Mouse (Mus musculus): ENCODE data around the gene Btbd19.

Btbd19 gene

GRCm38 (mm10) chr4:117134601-117134995 lies 9.1 kb upstream of the Btbd19 start:
- DNase-seq (ENCODE audit: low read depth, low spot score): no peak

- peak; percentile 98 for DNase-seq (ENCODE audit: low read depth, low spot score)
Measured at GRCm38 (mm10) chr4:117133817-117134600, 8.5 kb upstream of the Btbd19 start, which contains the start of gene Plk3. Plk3 (minus strand) TSS chr4:117133963.

GRCm38 (mm10) chr4:117133366-117133796 lies 7.9 kb upstream of the Btbd19 start:
- DNase-seq (ENCODE audit: low read depth, low spot score): no peak

- DNase-seq (ENCODE audit: low read depth, low spot score): no peak
Measured at GRCm38 (mm10) chr4:117132794-117133143, 7.2 kb upstream of the Btbd19 start.

GRCm38 (mm10) chr4:117131890-117132793 lies 6.6 kb upstream of the Btbd19 start:
- DNase-seq (ENCODE audit: low read depth, low spot score): peak; percentile 93

- DNase-seq (ENCODE audit: low read depth, low spot score): no peak
Measured at GRCm38 (mm10) chr4:117131198-117131597, 5.7 kb upstream of the Btbd19 start.

GRCm38 (mm10) chr4:117130790-117131189 lies 5.3 kb upstream of the Btbd19 start:
- DNase-seq (ENCODE audit: low read depth, low spot score): no peak

GRCm38 (mm10) chr4:117127991-117128686 lies 2.6 kb upstream of the Btbd19 start:
- no peak for DNase-seq (ENCODE audit: low read depth, low spot score)

GRCm38 (mm10) chr4:117126675-117127290 lies 1.3 kb upstream of the Btbd19 start, which contains the start of gene Tctex1d4:
Tctex1d4 (plus strand) TSS chr4:117126794.
- DNase-seq (ENCODE audit: low read depth, low spot score): no peak

- DNase-seq (ENCODE audit: low read depth, low spot score): peak; percentile 96
Measured at GRCm38 (mm10) chr4:117125910-117126674, 567 bp upstream of the Btbd19 start.

GRCm38 (mm10) chr4:117124518-117125347 lies 792 bp downstream of the Btbd19 start:
- no peak for DNase-seq (ENCODE audit: low read depth, low spot score)

GRCm38 (mm10) chr4:117124218-117124517 lies 1.4 kb downstream of the Btbd19 start:
- DNase-seq (ENCODE audit: low read depth, low spot score): no peak

GRCm38 (mm10) chr4:117123546-117124217 lies 1.8 kb downstream of the Btbd19 start:
- DNase-seq (ENCODE audit: low read depth, low spot score): no peak

- DNase-seq (ENCODE audit: low read depth, low spot score): no peak
Measured at GRCm38 (mm10) chr4:117122209-117122608, 3.3 kb downstream of the Btbd19 start.

- peak; percentile 97 for DNase-seq (ENCODE audit: low read depth, low spot score)
Measured at GRCm38 (mm10) chr4:117120445-117121414, 4.8 kb downstream of the Btbd19 start.

- DNase-seq (ENCODE audit: low read depth, low spot score): no peak
Measured at GRCm38 (mm10) chr4:117120052-117120444, 5.5 kb downstream of the Btbd19 start.

- no peak for DNase-seq (ENCODE audit: low read depth, low spot score)
Measured at GRCm38 (mm10) chr4:117119636-117120035, 5.9 kb downstream of the Btbd19 start.

- no peak for DNase-seq (ENCODE audit: low read depth, low spot score)
Measured at GRCm38 (mm10) chr4:117117931-117118330, 7.6 kb downstream of the Btbd19 start.
